22 mouse cellular contexts compared by ENCODE assay signal in the genomic region with DNA sequence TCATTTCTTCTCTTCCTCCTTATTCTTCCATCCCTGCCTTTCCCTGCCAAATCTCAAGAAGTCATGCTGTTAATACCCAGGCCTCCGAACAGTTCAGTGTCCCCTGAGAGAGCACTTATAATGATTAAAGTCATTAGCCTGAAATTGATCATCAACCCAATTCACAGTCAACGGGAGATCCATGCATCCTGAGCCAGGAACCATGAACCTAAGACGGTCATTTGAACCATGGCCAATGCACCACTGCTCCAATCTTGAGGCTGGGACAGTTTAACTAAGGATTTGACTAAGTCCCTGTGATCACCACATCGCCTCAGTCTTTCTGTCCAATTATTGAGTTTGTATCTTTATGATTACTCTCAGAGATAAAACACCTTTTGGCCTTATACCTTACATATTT.
DNase-seq lines count a peak whose midpoint lies in the region; ATAC-seq lines count a peak whose summit lies in the region.
"Had no signal": no experiment of that assay in that cellular context is flagged by ENCODE, and none has a peak within 500 bp of the region (broad histone marks: within the 10 kb centered on the region; RNA-seq: fewer than 3 reads in every experiment).

No protein-coding gene starts in this region.

- H3K4me2 ChIP-seq in kidney, embryonic 16.5 days (replicated peaks; ENCODE audit: low read depth, low read length) = no peak overlapping the region
- no peak overlapping the region for H3K4me2 ChIP-seq in midbrain, embryonic 11.5 days
- no peak overlapping the region for H3K4me2 ChIP-seq in midbrain, embryonic 15.5 days
- H3K4me2 ChIP-seq: embryonic facial prominence, embryonic 13.5 days; embryonic facial prominence, embryonic 15.5 days; forebrain, embryonic 12.5 days had no signal

- H3K36me3 ChIP-seq in kidney, embryonic 16.5 days (ENCODE audit: insufficient read depth, low read length) = no peaks in the 10 kb centered on the region
- no peaks in the 10 kb centered on the region for H3K36me3 ChIP-seq in midbrain, embryonic 11.5 days (ENCODE audit: control insufficient read depth, insufficient read depth, low read length)
- H3K36me3 ChIP-seq in midbrain, embryonic 15.5 days (replicated peaks) = no peaks in the 10 kb centered on the region
- H3K36me3 ChIP-seq: embryonic facial prominence, embryonic 13.5 days; embryonic facial prominence, embryonic 15.5 days; forebrain, embryonic 10.5 days; forebrain, embryonic 12.5 days had no signal

- WGBS in kidney, embryonic 16.5 days = 79% methylated on average over 4 of the region's 4 CpGs
- 88% methylated on average over 4 of the region's 4 CpGs for WGBS in midbrain, embryonic 11.5 days
- 82% methylated on average over 4 of the region's 4 CpGs for WGBS in midbrain, embryonic 15.5 days

- H3K9me3 ChIP-seq in kidney, embryonic 16.5 days (ENCODE audit: low read length) = no peaks in the 10 kb centered on the region
- H3K9me3 ChIP-seq in midbrain, embryonic 11.5 days (ENCODE audit: control insufficient read depth, low read length) = no peaks in the 10 kb centered on the region
- H3K9me3 ChIP-seq in midbrain, embryonic 15.5 days = no peaks in the 10 kb centered on the region
- H3K9me3 ChIP-seq: embryonic facial prominence, embryonic 13.5 days; embryonic facial prominence, embryonic 15.5 days; forebrain, embryonic 10.5 days; forebrain, embryonic 12.5 days had no signal

- peak; percentile 8 for DNase-seq in kidney, adult 18-20 months
- no peak for DNase-seq in kidney, postnatal 14 days
- DNase-seq in kidney, adult 9 months = peak; percentile 79
- DNase-seq in midbrain, embryonic 11.5 days (ENCODE audit: low spot score, missing footprints) = peak; percentile 31
- DNase-seq: adrenal gland, adult 2 months; adrenal gland, postnatal 10 days; adrenal gland, postnatal 25 days; cerebellum, adult 11 months; cerebellum, adult 18-20 months; cerebellum, adult 8-10 months; cerebellum, adult 9-11 months; cerebellum, postnatal 14 days; cerebellum, postnatal 36 days; embryo, embryonic 11 days had no signal

- no peaks in the 10 kb centered on the region for H3K27me3 ChIP-seq in kidney, embryonic 16.5 days (ENCODE audit: insufficient read depth, low read length)
- H3K27me3 ChIP-seq in midbrain, embryonic 11.5 days (ENCODE audit: control insufficient read depth, insufficient read depth, low read length) = no peaks in the 10 kb centered on the region
- no peaks in the 10 kb centered on the region for H3K27me3 ChIP-seq in midbrain, embryonic 15.5 days (replicated peaks)
- H3K27me3 ChIP-seq: embryonic facial prominence, embryonic 13.5 days; embryonic facial prominence, embryonic 15.5 days; forebrain, embryonic 12.5 days had no signal

- H3K9ac ChIP-seq in kidney, embryonic 16.5 days (replicated peaks; ENCODE audit: low read length) = no peak overlapping the region
- no peak overlapping the region for H3K9ac ChIP-seq in midbrain, embryonic 11.5 days (ENCODE audit: low read length)
- no peak overlapping the region for H3K9ac ChIP-seq in midbrain, embryonic 15.5 days
- H3K9ac ChIP-seq: embryonic facial prominence, embryonic 13.5 days; embryonic facial prominence, embryonic 15.5 days; forebrain, embryonic 12.5 days had no signal

- H3K27ac ChIP-seq in kidney, embryonic 16.5 days (ENCODE audit: low read length) = no peak overlapping the region
- no peak overlapping the region for H3K27ac ChIP-seq in midbrain, embryonic 11.5 days (ENCODE audit: low read depth, low read length)
- H3K27ac ChIP-seq in midbrain, embryonic 15.5 days = no peak overlapping the region
- H3K27ac ChIP-seq: embryonic facial prominence, embryonic 13.5 days; embryonic facial prominence, embryonic 15.5 days; forebrain, embryonic 10.5 days; forebrain, embryonic 12.5 days had no signal

- no peaks in the 10 kb centered on the region for H3K4me1 ChIP-seq in kidney, embryonic 16.5 days (ENCODE audit: insufficient read depth, low read length)
- H3K4me1 ChIP-seq in midbrain, embryonic 11.5 days (ENCODE audit: control insufficient read depth, insufficient read depth, low read length) = no peaks in the 10 kb centered on the region
- no peaks in the 10 kb centered on the region for H3K4me1 ChIP-seq in midbrain, embryonic 15.5 days
- H3K4me1 ChIP-seq: embryonic facial prominence, embryonic 13.5 days; embryonic facial prominence, embryonic 15.5 days; forebrain, embryonic 12.5 days had no signal

- no peak overlapping the region for H3K4me3 ChIP-seq in kidney, embryonic 16.5 days (ENCODE audit: low read length)
- no peak overlapping the region for H3K4me3 ChIP-seq in midbrain, embryonic 11.5 days (ENCODE audit: low read depth, low read length)
- H3K4me3 ChIP-seq in midbrain, embryonic 15.5 days = no peak overlapping the region
- H3K4me3 ChIP-seq: embryonic facial prominence, embryonic 13.5 days; embryonic facial prominence, embryonic 15.5 days; erythroblast, embryonic 14.5 days; forebrain, embryonic 10.5 days; forebrain, embryonic 12.5 days had no signal

- no peak for ATAC-seq in kidney, embryonic 16.5 days (ENCODE audit: low FRiP score, low TSS enrichment)
- ATAC-seq in midbrain, embryonic 11.5 days (ENCODE audit: low FRiP score) = no peak
- no peak for ATAC-seq in midbrain, embryonic 15.5 days (replicated peaks)
- ATAC-seq: forebrain, embryonic 14.5 days had no signal
